Mouse (Mus musculus): ENCODE results near the gene Gm1113.

Gm1113 gene

DNA sequence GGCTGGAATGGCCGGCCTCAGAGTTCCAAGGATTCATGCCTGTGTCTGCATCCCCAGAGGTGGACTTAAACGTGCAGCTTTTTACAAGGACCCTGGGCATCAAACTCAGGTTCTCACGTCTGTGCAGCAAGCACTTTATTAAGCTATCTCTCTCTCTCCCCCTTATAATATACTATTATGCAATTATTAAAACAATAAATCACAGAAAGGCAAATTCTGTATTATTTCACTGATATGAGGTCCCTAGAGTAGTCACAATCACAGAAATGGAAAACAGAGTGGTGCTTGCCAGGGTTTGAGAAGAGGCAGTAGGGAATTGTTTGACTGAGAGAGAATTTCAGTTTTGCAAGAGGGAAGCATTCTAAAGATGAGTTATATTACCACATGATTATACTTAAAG is 11.1 kb upstream of the Gm1113 start:
- CTCF ChIA-PET = interaction anchor here (0.6 kb wide), 1 partner anchor 1251 kb away, joined by 5 read pairs; no protein-coding TSS in a partner anchor

DNA sequence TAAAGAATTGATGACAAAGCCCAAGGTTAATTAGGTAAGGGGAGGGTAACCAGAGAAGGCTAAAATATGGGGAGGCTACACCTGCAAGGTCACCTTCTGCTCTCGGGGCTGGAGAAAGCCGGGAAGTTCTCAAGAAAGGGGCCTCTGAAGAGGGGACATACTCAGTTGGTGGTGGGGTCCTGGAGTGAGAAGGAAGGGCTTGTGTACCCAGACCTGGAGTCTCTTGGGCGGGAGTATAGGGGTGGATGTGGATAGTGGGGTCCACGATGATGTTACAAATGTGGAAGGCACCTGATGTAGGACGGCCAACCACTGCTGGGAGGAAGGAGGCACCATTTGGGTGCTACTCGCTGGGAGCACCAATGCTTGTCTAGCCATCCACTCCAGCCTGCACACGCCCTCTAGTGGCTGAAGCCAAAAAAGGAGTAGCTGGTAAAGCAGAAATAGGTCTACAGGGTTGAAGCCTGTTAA is 5.9 kb upstream of the Gm1113 start:
- CTCF ChIA-PET = interaction anchor here (0.5 kb wide), 1 partner anchor 1913 kb away, joined by 3 read pairs; no protein-coding TSS in a partner anchor

DNA sequence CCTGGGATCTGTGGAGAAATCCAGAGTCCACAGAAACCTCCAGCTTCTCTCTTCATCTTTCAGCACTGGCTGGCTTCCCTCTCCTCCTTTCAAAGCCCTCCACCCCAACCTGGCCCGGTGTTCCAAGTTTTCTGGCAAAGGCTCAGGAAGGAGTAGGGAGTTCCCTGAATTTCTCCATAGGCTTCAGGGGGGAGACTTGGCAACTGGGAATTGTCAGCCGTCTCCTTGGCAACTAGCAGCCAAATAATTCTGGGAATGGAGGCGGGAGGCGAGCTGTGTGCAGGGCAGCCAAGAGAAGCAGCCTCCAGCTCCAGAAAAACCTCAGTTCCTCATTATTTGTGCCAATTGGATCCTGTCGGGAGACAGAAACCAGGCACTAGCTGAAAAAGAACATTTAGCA is 5.5 kb upstream of the Gm1113 start:
- CTCF ChIA-PET = interaction anchor here (0.5 kb wide), 1 partner anchor 1914 kb away, joined by 3 read pairs; no protein-coding TSS in a partner anchor

DNA sequence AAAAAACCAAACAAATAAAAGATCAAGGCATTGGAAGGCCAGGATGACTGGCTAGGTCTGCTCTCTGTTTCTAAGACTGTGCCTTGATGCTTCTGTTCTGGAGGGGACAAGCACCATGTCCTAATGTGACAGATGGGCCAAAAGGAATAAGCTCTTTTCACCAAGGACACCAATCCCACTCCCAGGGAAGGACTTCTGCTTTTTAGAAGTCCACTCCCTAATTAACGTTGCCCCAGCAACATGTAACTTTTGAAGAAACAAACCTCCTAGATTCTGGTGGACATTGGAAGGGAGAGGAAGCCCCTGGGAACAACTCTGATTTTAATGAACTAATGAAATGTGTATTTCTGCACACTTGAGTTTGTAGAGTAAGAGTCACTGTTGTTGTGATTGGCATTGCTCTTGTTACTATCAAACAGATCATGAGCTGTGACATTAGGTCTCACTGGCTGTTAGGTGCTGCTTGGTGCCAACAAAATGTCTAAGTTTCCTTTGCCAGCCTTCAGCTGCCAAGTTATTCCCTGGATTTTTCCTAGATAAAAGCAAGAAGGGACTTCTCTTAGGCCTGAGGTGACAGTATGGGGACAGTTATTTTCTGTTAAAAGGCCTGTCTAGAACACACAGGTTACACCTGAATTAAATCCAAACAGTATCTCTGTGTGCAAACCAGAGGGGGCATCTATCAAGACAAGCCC is 4.9 kb upstream of the Gm1113 start:
- CTCF ChIA-PET = interaction anchor here (0.7 kb wide), 2 partner anchors 37 to 542 kb away, joined by 3 read pairs; no protein-coding TSS in a partner anchor

DNA sequence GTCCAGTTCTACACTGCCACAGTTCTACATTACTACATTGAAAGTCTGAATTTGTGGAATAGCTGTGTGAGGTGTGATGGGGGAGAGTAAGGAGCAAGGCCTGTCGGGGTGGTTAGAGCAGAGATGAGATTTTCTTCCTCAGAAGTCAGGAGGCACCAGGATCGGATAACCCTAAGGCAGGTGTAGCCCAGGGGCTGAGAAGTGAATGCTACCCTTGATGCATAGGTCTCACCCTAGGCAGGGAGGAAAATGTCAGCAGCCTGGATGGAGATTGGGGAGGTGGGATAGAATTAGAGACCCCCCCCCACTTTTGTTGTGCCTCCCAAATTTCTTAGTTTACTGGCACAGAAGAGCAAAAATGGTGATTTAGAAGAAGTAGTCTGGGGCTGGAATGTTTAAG is 4.2 kb upstream of the Gm1113 start:
- CTCF ChIA-PET = no interaction called here

DNA sequence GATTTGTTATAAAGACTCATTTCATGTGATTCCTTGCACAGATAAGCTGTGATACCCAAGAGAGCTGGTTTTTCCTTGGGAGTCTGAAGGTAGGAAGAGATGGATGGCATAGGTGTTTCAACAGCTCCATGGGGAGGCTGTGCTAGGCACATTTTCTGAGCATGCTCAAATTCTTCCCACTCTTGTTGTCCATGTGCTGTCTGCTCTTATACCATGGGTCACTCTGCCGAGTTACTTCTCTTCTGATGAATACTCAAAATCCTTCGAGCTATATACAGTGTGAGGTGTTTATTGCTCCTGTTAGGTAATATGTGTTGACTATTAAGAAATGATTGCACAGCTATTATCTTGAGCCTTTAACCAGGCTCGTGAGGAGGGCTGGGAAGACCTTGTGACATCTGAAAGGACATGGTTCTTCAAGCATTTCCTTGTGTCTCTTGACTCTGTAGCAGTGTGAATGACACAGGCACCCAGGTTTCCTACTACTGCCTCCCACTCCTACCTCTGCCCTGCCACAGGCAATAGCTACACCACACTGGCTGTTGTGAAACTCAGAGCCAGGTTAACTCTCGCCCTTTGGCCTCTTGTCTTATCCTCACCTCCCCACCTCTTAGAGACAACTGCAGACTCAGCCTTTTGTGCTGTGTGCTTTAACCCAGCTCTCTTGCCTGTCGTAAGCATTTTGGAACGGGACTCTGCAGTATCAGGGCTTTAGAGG is 2.7 kb upstream of the Gm1113 start:
- CTCF ChIA-PET = no interaction called here

DNA sequence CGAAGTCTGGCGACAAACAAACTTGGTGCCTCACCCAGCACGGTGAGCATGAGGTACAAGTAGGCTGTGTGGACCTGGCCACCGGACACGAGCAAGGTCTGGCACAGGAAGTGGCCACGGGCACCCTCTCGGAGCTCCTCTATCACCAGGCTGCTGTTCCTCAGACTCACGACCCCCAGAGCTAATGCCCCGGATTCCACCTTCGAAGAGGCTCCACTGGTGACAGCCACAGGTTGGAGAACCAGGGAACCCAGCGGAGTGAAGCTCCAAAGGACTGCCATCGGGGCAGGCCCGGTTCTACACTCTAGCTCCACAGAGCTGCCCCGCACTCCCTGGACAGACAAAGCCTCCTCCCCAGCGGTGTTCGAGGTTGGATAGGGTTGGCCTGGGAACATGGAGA is 1.4 kb downstream of the Gm1113 start:
- CTCF ChIA-PET = no interaction called here

DNA sequence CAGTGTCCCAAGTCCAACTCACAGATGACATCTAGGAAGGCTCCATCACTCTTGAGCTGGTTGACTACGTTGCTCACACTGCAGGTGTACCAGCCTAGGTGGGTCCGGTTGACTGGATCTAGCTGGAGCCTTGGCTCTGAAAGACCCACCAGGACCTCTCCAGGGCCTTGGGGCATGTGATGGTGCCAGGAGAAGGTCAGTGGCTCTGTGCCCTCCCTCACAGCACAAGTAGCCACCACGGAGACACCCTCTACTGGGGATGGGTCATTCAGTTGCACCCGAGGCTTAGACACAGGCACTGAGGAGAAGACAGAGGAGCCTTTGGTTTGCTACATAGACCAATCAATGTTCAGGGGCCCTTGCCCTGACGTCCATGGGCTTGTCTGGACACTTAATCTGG is 1.9 kb downstream of the Gm1113 start:
- CTCF ChIA-PET = no interaction called here

DNA sequence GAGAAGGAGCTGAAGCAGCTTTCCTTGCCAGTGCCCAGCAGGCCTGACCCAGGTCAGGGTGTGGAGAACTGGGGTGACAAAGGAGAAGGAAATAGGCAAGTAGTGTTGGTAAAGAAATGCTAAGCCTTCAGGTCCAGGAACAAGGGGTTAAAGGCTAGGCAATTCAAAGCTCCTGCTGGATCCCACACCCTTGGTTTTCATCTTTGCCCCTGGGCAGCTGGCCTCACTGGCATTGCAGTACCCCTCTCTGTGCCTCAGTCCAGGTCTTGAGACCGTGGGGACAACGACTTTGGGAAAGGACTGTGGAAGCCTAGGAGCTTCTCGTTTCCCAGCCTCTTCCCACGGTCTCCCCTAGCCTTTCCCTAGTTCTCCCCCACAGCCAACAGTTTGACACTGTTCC is 4.2 kb downstream of the Gm1113 start:
- CTCF ChIA-PET = no interaction called here

DNA sequence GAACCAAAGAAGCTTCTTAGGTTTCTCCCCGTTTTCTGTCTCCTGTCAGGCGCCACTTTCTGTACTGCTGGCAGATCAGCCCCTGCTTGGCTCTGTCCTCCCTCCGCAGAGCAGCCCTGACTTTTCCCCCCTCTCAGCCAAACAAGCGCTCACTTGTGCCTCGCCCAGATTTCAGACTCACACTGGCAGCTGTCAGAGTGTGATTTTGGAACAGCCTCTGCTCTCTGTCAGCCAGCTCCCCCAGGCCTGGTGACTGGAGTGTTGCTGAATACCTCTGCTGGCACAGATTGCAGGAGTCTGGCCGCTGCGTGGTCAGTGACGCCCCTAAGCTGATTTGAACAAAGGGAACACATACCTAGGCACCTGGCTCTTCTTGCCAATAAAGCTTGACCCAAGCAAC is 9.8 kb downstream of the Gm1113 start:
- CTCF ChIA-PET = no interaction called here

DNA sequence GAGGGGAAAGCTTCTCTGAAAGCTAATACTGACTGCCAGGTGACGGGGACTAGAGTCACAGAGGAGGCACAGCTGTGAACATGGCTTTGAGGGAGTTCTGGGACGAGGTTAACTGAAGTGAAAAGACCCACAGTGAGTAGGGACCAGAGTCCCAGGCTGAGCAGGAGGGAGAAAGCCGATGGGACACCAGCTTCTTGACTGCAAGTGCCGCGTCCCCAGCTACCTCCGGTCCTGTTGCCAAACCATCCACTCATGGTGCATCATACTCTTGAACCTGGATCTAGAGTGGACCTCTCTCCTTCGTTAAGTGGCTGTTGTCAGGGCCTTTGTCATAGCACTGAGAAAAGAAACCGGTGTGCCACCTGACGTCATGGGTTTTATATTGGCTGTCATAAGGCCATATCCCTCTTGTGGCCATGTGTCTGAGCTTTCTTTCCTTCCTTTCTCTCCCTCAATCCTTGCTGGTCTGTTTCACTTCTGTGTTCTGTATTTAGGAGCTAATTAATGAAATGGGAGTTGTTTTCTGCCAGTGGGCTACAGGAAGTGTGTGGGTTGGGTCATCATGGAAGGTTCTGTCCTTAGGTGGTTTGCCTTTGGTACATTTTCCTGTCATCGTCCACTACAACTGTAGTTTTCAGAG is 15.6 kb downstream of the Gm1113 start:
- CTCF ChIA-PET = no interaction called here

DNA sequence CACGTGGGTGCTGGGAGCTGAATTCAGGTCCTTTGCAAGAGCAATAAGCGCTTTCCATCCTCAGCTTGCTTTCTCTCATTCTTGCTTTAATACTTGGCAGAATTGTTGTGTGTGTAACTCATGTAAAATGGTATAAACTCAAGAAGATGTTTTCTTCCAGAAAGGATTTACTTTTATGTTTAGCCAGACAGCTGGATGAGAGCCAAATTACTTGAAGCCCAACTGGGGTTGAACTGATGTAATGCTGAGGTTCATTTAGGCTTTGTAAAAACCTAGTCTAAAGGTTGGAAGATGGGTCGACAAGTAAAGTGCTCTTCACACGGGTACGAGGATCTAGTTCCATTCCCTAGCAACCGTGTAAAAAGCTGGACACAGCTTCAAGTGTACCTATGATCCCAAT is 18.1 kb downstream of the Gm1113 start:
- CTCF ChIA-PET = no interaction called here

DNA sequence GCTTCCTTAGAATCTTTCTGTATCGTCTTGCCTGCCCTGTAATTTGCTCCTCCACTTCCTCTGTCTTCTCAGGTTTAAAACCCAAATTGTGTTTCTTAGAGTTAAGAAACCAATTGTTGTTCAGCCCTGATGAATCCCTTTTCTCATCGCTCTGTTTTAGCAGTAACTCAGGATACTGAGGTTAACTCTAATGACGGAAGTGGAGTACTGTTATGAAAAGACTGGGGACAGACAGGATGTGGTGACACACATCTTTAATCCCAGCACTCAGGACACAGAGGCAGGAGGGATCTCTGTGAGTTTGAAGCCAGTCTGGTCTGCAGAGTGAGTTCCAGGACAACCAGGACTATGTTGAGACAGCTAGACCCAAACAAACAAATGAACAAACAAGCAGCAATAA is 22.6 kb downstream of the Gm1113 start:
- CTCF ChIA-PET = no interaction called here

DNA sequence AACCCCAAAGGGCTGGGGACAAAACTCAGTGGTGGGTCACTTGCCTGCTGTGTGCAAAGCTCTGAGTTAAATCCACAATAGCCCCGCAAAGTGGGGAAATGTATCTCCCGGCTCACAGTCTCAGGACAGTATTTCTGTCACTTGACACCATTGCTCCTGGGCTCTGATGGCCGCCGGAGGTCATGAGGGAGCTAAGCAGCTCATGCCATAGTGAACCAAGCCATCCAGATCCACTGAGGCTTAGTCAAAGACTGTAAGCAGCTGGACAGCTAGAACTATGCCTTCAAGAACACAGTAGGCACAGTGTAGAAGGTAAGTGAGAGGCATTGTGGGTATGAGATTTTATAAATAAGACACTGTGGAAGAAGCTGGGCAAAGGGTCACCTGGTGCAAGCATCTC is 23.1 kb downstream of the Gm1113 start:
- CTCF ChIA-PET = no interaction called here

DNA sequence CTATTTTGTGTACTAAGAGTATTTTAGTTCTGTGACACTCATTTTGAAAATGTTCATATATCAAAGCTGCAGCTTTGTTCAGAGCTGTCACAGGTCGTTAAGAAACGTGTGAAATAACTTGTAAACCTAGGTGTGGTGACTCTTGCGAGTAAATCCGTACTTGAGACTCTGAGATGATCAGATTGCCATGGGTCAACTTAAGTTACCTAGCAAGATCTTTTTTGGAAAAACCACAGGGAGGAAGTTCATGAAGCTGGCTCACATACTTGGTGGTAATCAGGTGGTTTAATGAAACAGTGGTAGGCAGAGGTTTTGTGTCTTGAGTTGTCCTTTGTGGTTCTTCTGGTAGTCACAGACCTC is 24.4 kb downstream of the Gm1113 start:
- CTCF ChIA-PET = no interaction called here

DNA sequence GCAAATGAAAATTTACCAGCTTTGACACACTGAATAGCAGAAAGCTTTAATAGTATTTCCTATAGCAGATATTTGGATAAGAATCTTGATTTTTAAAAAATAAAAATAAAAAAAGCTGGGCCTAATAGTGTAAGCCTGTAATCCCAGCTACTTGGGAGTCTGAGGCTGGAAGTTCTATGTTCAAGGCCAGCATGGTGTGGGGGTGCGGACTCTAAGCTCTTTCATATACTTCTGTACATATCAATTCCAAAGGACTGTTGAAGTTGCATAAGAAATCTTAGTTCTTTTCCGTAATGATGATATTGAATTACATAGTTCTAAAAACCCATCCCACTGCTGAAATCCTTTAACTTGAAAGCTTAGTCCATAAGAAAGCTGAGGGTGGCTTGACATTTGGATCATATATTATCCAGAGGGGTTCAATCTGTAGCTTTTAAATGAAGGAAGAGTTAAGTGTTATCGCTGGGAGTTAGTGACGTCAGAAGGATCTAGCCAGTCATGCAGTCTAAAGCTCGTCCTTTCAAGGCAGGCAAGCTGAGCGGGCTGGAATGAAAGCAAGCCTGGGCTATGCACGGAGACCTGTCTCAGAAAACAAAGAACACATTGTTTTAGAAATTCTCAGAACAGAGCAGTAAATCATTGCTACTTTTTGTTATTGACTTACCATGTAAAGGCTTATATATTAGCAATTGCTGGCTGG is 24.9 kb downstream of the Gm1113 start:
- CTCF ChIA-PET = interaction anchor here (0.6 kb wide), 1 partner anchor 1971 kb away, joined by 15 read pairs; no protein-coding TSS in a partner anchor

DNA sequence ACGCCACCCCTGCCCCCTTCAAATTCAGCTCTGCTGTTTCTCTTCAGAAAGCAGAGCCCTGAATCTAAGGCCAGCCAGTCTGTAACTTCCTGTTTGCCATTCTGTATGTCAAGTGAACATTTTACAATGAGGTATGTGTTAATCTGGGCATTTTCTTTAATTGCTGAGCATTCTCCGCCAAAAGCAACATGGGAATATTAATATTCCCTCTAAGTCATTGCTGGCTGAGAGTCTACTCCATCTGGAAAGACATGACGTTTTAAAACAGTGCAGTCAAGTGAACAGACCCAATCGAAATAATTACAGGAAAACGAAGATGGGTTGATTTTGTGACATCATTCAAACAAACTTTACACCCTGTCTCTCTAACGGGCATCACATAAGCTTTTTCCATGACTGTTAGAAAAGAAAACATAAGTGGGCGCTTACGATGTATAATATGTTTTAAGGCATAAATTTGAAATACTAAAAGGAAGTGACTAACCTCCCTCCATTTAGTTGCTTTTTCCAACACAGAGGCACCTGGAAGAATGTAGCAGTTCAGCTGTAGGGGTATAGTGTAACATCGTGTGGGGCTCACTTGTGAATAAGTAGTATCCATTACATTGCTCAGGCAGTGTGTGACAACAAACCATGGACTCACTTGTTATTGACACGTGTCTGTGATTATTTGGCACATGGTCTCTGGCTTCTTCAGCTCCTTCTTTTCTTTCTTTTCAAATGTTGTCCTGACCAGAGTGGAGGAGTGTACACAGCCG is 26.8 kb downstream of the Gm1113 start:
- CTCF ChIA-PET = no interaction called here

DNA sequence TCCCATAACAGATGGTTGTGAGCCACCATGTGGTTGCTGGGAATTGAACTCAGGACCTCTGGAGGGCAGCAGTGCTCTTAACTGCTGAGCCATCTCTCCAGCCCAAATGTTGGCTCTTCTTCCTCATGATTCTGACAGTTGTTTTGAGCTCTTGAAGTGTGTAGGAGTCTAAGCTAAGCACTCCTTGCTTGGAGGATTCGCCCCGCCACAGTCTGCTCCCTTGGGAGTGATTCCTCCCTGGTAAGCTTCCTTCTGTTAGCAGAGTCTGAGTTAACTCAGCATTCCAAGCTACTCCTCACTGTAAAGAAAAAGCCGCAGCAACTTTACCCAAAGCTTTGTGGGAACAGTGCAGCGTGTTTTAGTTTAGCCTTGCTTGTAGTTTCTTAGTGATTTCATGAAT is 29.6 kb downstream of the Gm1113 start:
- CTCF ChIA-PET = no interaction called here

DNA sequence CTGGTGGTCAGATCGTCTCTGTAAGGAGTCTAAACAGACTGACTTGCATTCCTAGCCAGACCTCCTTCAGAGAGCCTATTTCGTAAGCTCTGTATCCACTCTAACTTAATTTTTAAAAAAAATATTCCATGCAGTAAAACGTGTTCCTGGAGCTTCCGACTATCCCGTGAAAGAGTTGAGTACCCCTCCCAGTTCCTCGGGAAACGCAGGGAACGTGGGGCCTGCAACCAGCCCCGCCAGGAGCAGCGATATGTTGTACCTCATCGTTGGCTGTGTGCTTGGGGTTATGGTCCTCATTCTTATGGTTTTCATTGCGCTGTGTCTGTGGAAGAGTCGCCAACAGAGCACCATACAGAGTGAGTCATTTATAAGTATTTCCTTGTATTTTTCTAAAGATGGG is 31.5 kb downstream of the Gm1113 start:
- CTCF ChIA-PET = interaction anchor here (0.5 to 0.6 kb wide), 2 partner anchors 36 to 191 kb away, joined by 3 to 25 read pairs; no protein-coding TSS in a partner anchor

DNA sequence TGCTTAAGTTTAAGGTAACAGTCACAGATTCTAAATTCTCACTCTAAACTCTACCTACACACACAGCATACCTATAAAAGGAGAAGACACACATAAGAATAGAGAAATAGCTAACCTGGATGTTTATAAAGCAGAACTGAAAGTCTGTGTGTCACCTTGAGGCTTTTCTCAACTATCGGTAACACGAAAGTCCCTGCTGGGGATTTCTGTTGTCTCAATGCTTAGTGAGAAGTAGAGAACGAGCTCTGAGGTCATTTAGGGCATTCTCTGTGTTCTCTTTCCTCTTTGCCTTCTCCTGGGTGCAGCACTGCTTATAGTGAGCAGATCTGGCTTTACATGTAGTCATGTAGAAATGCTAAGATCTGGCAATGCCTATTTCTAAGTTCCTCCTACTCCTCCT is 34.1 kb downstream of the Gm1113 start:
- CTCF ChIA-PET = no interaction called here
